In the genomic region with DNA sequence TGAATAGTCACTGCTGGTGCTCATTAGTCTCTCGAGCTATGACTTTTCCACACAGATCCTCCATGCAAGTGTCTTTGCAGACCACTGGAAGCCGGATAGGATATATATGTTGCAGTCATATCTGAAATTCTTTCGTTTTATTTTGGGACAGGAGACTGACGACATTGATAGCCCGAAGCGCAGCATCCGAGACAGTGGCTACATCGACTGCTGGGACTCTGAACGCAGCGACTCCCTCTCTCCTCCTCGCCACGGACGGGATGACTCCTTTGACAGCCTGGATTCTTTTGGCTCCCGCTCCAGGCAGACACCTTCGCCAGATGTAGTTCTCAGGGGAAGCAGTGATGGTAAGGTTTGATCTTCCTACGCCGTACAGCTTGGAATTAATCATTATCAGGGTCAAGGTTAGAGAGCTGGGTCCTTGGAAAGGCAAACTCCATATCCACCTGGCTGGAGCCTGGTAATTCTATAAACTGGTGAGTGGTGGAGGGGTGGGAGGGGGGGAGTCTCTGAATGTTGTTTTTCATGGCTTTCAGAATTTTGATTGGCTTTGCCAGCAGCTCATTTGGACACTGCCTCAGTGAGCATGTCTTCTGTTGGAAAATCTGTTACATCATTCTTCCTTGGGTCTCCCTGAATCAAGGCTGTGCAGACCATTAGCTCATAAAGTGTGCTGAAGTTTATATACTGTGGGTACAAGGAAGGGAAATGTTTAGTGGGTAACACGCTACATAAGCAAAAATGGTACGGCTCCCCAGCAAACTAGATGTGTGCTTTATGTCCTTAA, we compare ENCODE assay signal across 11 mouse cellular contexts.
DNase-seq lines count a peak whose midpoint lies in the region; ATAC-seq lines count a peak whose summit lies in the region.
"Had no signal": no experiment of that assay in that cellular context is flagged by ENCODE, and none has a peak within 500 bp of the region (broad histone marks: within the 10 kb centered on the region; RNA-seq: fewer than 3 reads in every experiment).

No protein-coding gene starts in this region.

- peaks cover 18% of the 10 kb centered on the region for H3K4me1 ChIP-seq in heart, embryonic 16.5 days (ENCODE audit: control insufficient read depth, insufficient read depth, low read length)
- H3K4me1 ChIP-seq in embryonic facial prominence, embryonic 11.5 days (ENCODE audit: control insufficient read depth, insufficient read depth, low read length) = peaks cover 7% of the 10 kb centered on the region
- peaks cover 43% of the 10 kb centered on the region for H3K4me1 ChIP-seq in hindbrain, embryonic 13.5 days (replicated peaks)
- H3K4me1 ChIP-seq in midbrain, embryonic 15.5 days = peaks cover 30% of the 10 kb centered on the region

- WGBS in heart, embryonic 16.5 days = 48% methylated on average over 19 of the region's 19 CpGs
- 31% methylated on average over 19 of the region's 19 CpGs for WGBS in embryonic facial prominence, embryonic 11.5 days
- 47% methylated on average over 19 of the region's 19 CpGs for WGBS in hindbrain, embryonic 13.5 days
- WGBS in midbrain, embryonic 15.5 days = 53% methylated on average over 19 of the region's 19 CpGs

- no peaks in the 10 kb centered on the region for H3K9me3 ChIP-seq in heart, embryonic 16.5 days (replicated peaks; ENCODE audit: control insufficient read depth, low read length)
- H3K9me3 ChIP-seq in embryonic facial prominence, embryonic 11.5 days (replicated peaks; ENCODE audit: control insufficient read depth, low read length) = no peaks in the 10 kb centered on the region
- H3K9me3 ChIP-seq in hindbrain, embryonic 13.5 days = no peaks in the 10 kb centered on the region
- no peaks in the 10 kb centered on the region for H3K9me3 ChIP-seq in midbrain, embryonic 15.5 days

- no peaks in the 10 kb centered on the region for H3K27me3 ChIP-seq in heart, embryonic 16.5 days (ENCODE audit: control insufficient read depth, insufficient read depth, low read length)
- H3K27me3 ChIP-seq in embryonic facial prominence, embryonic 11.5 days (ENCODE audit: control insufficient read depth, insufficient read depth, low read length) = no peaks in the 10 kb centered on the region
- H3K27me3 ChIP-seq in hindbrain, embryonic 13.5 days = no peaks in the 10 kb centered on the region
- no peaks in the 10 kb centered on the region for H3K27me3 ChIP-seq in midbrain, embryonic 15.5 days (replicated peaks)
- H3K27me3 ChIP-seq: CH12.LX had no signal

- peak overlapping the region; percentile 45 for H3K9ac ChIP-seq in heart, embryonic 16.5 days (ENCODE audit: low read length)
- H3K9ac ChIP-seq in embryonic facial prominence, embryonic 11.5 days (replicated peaks; ENCODE audit: low read length) = peak overlapping the region; percentile 43
- no peak overlapping the region; the same call in 1 of the 2 replicates for H3K9ac ChIP-seq in hindbrain, embryonic 13.5 days
- H3K9ac ChIP-seq in midbrain, embryonic 15.5 days = 0 out of 2 replicates have a peak overlapping the region, but pooled peaks have one; percentile 19

- ATAC-seq in heart, embryonic 16.5 days (replicated peaks; ENCODE audit: extremely low read depth, insufficient read depth, low FRiP score) = no peak
- ATAC-seq in embryonic facial prominence, embryonic 11.5 days (replicated peaks; ENCODE audit: insufficient number of reproducible peaks, low FRiP score, low TSS enrichment, low read depth) = no peak
- no peak for ATAC-seq in hindbrain, embryonic 13.5 days (ENCODE audit: low FRiP score)
- no peak for ATAC-seq in midbrain, embryonic 15.5 days (replicated peaks)

- DNase-seq in heart, adult 9 months (ENCODE audit: low spot score in 2 of 2) = no peak
- DNase-seq in embryonic facial prominence, embryonic 11.5 days (ENCODE audit: low spot score) = no peak
- no peak for DNase-seq in layer of hippocampus, adult 9-10 months (ENCODE audit: low spot score)
- DNase-seq in MN1 (ENCODE audit: low spot score) = no peak
- DNase-seq in cerebellum, adult 11-12 months = no peak
- DNase-seq: liver; thymus, adult 2 months had no signal

- peak overlapping the region; percentile 71 for H3K4me2 ChIP-seq in heart, embryonic 16.5 days (ENCODE audit: low read depth, low read length)
- H3K4me2 ChIP-seq in embryonic facial prominence, embryonic 11.5 days (ENCODE audit: low read depth, low read length) = peak overlapping the region; percentile 50
- H3K4me2 ChIP-seq in hindbrain, embryonic 13.5 days = peak overlapping the region; percentile 60
- H3K4me2 ChIP-seq in midbrain, embryonic 15.5 days = peak overlapping the region; percentile 58

- H3K36me3 ChIP-seq in heart, embryonic 16.5 days (ENCODE audit: control insufficient read depth, insufficient read depth) = no peaks in the 10 kb centered on the region
- H3K36me3 ChIP-seq in embryonic facial prominence, embryonic 11.5 days (replicated peaks; ENCODE audit: control insufficient read depth, insufficient read depth, low read depth, low read length) = no peaks in the 10 kb centered on the region
- H3K36me3 ChIP-seq in hindbrain, embryonic 13.5 days = no peaks in the 10 kb centered on the region
- H3K36me3 ChIP-seq in midbrain, embryonic 15.5 days (replicated peaks) = no peaks in the 10 kb centered on the region

- no peak overlapping the region for H3K27ac ChIP-seq in heart, embryonic 16.5 days (ENCODE audit: low read length)
- peak overlapping the region; percentile 78 for H3K27ac ChIP-seq in embryonic facial prominence, embryonic 11.5 days (replicated peaks; ENCODE audit: low read depth, low read length)
- H3K27ac ChIP-seq in hindbrain, embryonic 13.5 days = peak overlapping the region; percentile 83
- H3K27ac ChIP-seq in midbrain, embryonic 15.5 days = peak overlapping the region; percentile 77

- H3K4me3 ChIP-seq in heart, embryonic 16.5 days (ENCODE audit: low read length) = peak overlapping the region; percentile 42
- H3K4me3 ChIP-seq in embryonic facial prominence, embryonic 11.5 days (ENCODE audit: low read depth, low read length) = peak overlapping the region; percentile 30
- H3K4me3 ChIP-seq in hindbrain, embryonic 13.5 days = peak overlapping the region; percentile 29
- H3K4me3 ChIP-seq in midbrain, embryonic 15.5 days = peak overlapping the region; percentile 32
